In the genomic region with DNA sequence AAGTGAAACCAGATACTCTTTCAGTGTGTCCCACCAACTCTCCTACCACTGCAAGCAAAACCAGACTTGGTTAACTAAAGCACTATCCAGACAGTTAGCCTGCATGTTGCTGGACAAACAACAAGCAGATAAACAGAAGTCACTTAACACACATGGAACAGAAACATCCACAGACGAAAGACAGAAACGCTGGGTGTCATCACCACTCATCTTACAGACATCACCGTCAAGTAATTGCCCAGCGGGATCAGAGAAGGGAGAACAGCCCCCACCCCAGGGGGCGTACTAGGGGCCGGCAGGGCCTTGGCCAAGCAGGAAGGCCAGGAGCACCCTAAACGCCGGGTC, we compare ENCODE assay signal across 8 mouse cellular contexts. TPM values are rescaled to one million over a fixed set of nuclear protein-coding genes. Genes with fewer than 3 reads are reported as not detected.
DNase-seq lines count a peak whose midpoint lies in the region; ATAC-seq and TF ChIP-seq lines count a peak whose summit lies in the region.

No protein-coding gene starts in this region.

- H3K4me3 ChIP-seq in cerebellum, adult 2 months (replicated peaks; ENCODE audit: insufficient read depth, low read depth, low read length) = peak overlapping the region; percentile 59
- peak overlapping the region; percentile 82 for H3K4me3 ChIP-seq in spleen, adult 2 months (ENCODE audit: extremely low read depth, insufficient read depth, insufficient read length)
- H3K4me3 ChIP-seq in limb, embryonic 15.5 days = peak overlapping the region; percentile 97

- H3K9ac ChIP-seq in limb, embryonic 15.5 days = peak overlapping the region; percentile 82

- TF ChIP-seq CTCF in cerebellum, adult 2 months (IDR thresholded peaks at IDR 0.05; ENCODE audit: borderline replicate concordance, insufficient read depth, low read depth, low read length) = no peak
- no peak for TF ChIP-seq CTCF in spleen, adult 2 months (IDR thresholded peaks at IDR 0.05; ENCODE audit: extremely low read depth, insufficient read depth, insufficient read length, insufficient replicate concordance)

- ATAC-seq in limb, embryonic 15.5 days (ENCODE audit: insufficient number of reproducible peaks, low FRiP score, low TSS enrichment, low read depth) = 0 out of 2 replicates have a peak, but pooled peaks have one; percentile 6
- no peak for ATAC-seq in erythroid progenitor cell, adult 5-6 weeks (replicated peaks; ENCODE audit: low FRiP score, poor library complexity, severe bottlenecking)
- ATAC-seq in monocyte, adult 5-6 weeks (replicated peaks; ENCODE audit: insufficient number of reproducible peaks, low FRiP score, low TSS enrichment, poor library complexity, severe bottlenecking) = no peak

- H3K4me2 ChIP-seq in limb, embryonic 15.5 days = peak overlapping the region; percentile 76

- H3K9me3 ChIP-seq in limb, embryonic 15.5 days = no peaks in the 10 kb centered on the region

- no peak for TF ChIP-seq POLR2A in cerebellum, adult 2 months (IDR thresholded peaks at IDR 0.05; ENCODE audit: borderline replicate concordance, insufficient read depth, low read length)
- no peak for TF ChIP-seq POLR2A in spleen, adult 2 months (IDR thresholded peaks at IDR 0.05; ENCODE audit: low read depth, low read length)

- H3K27me3 ChIP-seq in cerebellum, adult 2 months (ENCODE audit: control insufficient read depth, insufficient read depth, low read length) = no peaks in the 10 kb centered on the region
- H3K27me3 ChIP-seq in spleen, adult 2 months (ENCODE audit: control insufficient read depth, insufficient read depth, low read length) = no peaks in the 10 kb centered on the region
- H3K27me3 ChIP-seq in limb, embryonic 15.5 days = no peaks in the 10 kb centered on the region

- DNase-seq in cerebellum, adult 2 months = no peak
- DNase-seq in cerebellum, postnatal 14 days = no peak
- no peak for DNase-seq in spleen, adult 2 months (ENCODE audit: low read depth in 1 of 2, low spot score in 2 of 2)
- DNase-seq in spleen, adult 18-20 months = no peak
- DNase-seq in adrenal gland, postnatal 4 days (ENCODE audit: low spot score in 2 of 2) = no peak

- 0% methylated on average over 8 of the region's 8 CpGs for WGBS in cerebellum, adult 2 months
- under 1% methylated on average over 8 of the region's 8 CpGs for WGBS in spleen, adult 2 months
- under 1% methylated on average over 8 of the region's 8 CpGs for WGBS in limb, embryonic 15.5 days

- H3K4me1 ChIP-seq in cerebellum, adult 2 months (ENCODE audit: control insufficient read depth, insufficient read depth, low read length) = no peaks in the 10 kb centered on the region; the same call in 1 of the 2 replicates
- peaks cover 6% of the 10 kb centered on the region; the same call in 1 of the 2 replicates for H3K4me1 ChIP-seq in spleen, adult 2 months (ENCODE audit: control insufficient read depth, insufficient read depth, insufficient read length)
- H3K4me1 ChIP-seq in limb, embryonic 15.5 days = peaks cover 21% of the 10 kb centered on the region

- no peak overlapping the region for H3K27ac ChIP-seq in cerebellum, adult 2 months (ENCODE audit: insufficient read depth, low read length)
- no peak overlapping the region for H3K27ac ChIP-seq in spleen, adult 2 months (ENCODE audit: insufficient read depth, low read length)
- H3K27ac ChIP-seq in limb, embryonic 15.5 days = peak overlapping the region; percentile 72; the same call in 1 of the 2 replicates

- H3K36me3 ChIP-seq in spleen, adult 2 months (ENCODE audit: control insufficient read depth, insufficient read depth, low read length) = peaks cover 8% of the 10 kb centered on the region
- H3K36me3 ChIP-seq in limb, embryonic 15.5 days = peaks cover 36% of the 10 kb centered on the region

RNA-seq across cellular contexts. Expression of a gene that starts 0.5 kb away (rescaled TPM):
- polyA plus RNA-seq in cerebellum, adult 2 months (2012; rRNA removed) = 8.7 and 9.1 TPM in 2 replicates
- polyA plus RNA-seq in spleen, adult 2 months (2012; rRNA removed) = 6.1 and 6.9 TPM in 2 replicates
- polyA plus RNA-seq in limb, embryonic 15.5 days (2015; fragmentation: Nextera tagmentation; extraction: Ambion mirVana) = 14.7 and 17.4 TPM in 2 replicates
- 2.9 and 5.0 TPM in 2 replicates for total RNA-seq in erythroid progenitor cell, adult 5-6 weeks (2015; ENCODE audit: low replicate concordance)
- total RNA-seq in erythroid progenitor cell, adult 5-6 weeks (2017; ENCODE audit: low replicate concordance) = 4.3 and 6.5 TPM in 2 replicates
- 7.1 to 12.0 TPM (median 7.2 TPM) in 3 replicates for total RNA-seq in monocyte, adult 5-6 weeks (2017)
- total RNA-seq in adrenal gland, postnatal 4 days (2021) = 10 to 100 TPM; 19.9 to 26.3 TPM

RNA-seq across cellular contexts. Expression of a gene that starts 3.7 kb away (rescaled TPM):
- 62.0 and 66.5 TPM in 2 replicates for polyA plus RNA-seq in cerebellum, adult 2 months (2012; rRNA removed)
- polyA plus RNA-seq in spleen, adult 2 months (2012; rRNA removed) = 15.5 and 15.9 TPM in 2 replicates
- 110 and 111 TPM in 2 replicates for polyA plus RNA-seq in limb, embryonic 15.5 days (2015; fragmentation: Nextera tagmentation; extraction: Ambion mirVana)
- total RNA-seq in erythroid progenitor cell, adult 5-6 weeks (2015; ENCODE audit: low replicate concordance) = 12.6 and 15.9 TPM in 2 replicates
- 10.7 and 21.6 TPM in 2 replicates for total RNA-seq in erythroid progenitor cell, adult 5-6 weeks (2017; ENCODE audit: low replicate concordance)
- 19.8 to 46.1 TPM (median 30.4 TPM) in 3 replicates for total RNA-seq in monocyte, adult 5-6 weeks (2017)
- total RNA-seq in adrenal gland, postnatal 4 days (2021) = 10 to 100 TPM; 68.2 to 74.2 TPM

RNA-seq across cellular contexts. Expression of a gene that starts 31.6 kb away (rescaled TPM):
- 3.3 and 4.9 TPM in 2 replicates for polyA plus RNA-seq in cerebellum, adult 2 months (2012; rRNA removed)
- polyA plus RNA-seq in spleen, adult 2 months (2012; rRNA removed) = 25.4 and 27.3 TPM in 2 replicates
- polyA plus RNA-seq in limb, embryonic 15.5 days (2015; fragmentation: Nextera tagmentation; extraction: Ambion mirVana) = 6.6 and 12.8 TPM in 2 replicates
- 16.8 and 27.4 TPM in 2 replicates for total RNA-seq in erythroid progenitor cell, adult 5-6 weeks (2015; ENCODE audit: low replicate concordance)
- total RNA-seq in erythroid progenitor cell, adult 5-6 weeks (2017; ENCODE audit: low replicate concordance) = 17.1 and 20.9 TPM in 2 replicates
- total RNA-seq in monocyte, adult 5-6 weeks (2017) = 18.7 to 31.1 TPM (median 19.5 TPM) in 3 replicates
- 10 to 100 TPM in 1 of 2 experiments, 1 to 10 TPM in 1; 9.8 to 15.3 TPM for total RNA-seq in adrenal gland, postnatal 4 days (2021)

RNA-seq across cellular contexts. Expression of a gene that starts 31.6 kb away (rescaled TPM):
- 3.2 and 3.4 TPM in 2 replicates for polyA plus RNA-seq in cerebellum, adult 2 months (2012; rRNA removed)
- polyA plus RNA-seq in spleen, adult 2 months (2012; rRNA removed) = 18.3 and 21.1 TPM in 2 replicates
- 2.6 and 6.1 TPM in 2 replicates for polyA plus RNA-seq in limb, embryonic 15.5 days (2015; fragmentation: Nextera tagmentation; extraction: Ambion mirVana)
- total RNA-seq in erythroid progenitor cell, adult 5-6 weeks (2015; ENCODE audit: low replicate concordance) = 6.5 and 12.6 TPM in 2 replicates
- 5.9 and 6.8 TPM in 2 replicates for total RNA-seq in erythroid progenitor cell, adult 5-6 weeks (2017; ENCODE audit: low replicate concordance)
- 8.8 to 21.7 TPM (median 12.9 TPM) in 3 replicates for total RNA-seq in monocyte, adult 5-6 weeks (2017)
- total RNA-seq in adrenal gland, postnatal 4 days (2021) = 10 to 100 TPM; 10.7 to 14.4 TPM
